Mouse (Mus musculus) stomach, postnatal 0 days (tissue): ENCODE results near the gene Lef1.

Experiments used
- CTCF ChIP-seq: IDR thresholded peaks from 2 replicates; pipeline ENCODE4 v1.5.1; 2016; ENCODE audit warnings: antibody characterized with exemption, low read depth, mild to moderate bottlenecking, moderate library complexity
- EP300 ChIP-seq: optimal IDR thresholded peaks from 2 replicates; pipeline ENCODE3; 2016; ENCODE audit warnings: antibody characterized with exemption

- no peak for TF ChIP-seq CTCF
- TF ChIP-seq EP300, result no peak
These were observed 7.1 kb downstream of the Lef1 start for GRCm38 (mm10) chr3:131117352-131117751.
